Mouse (Mus musculus) stomach, postnatal 0 days (tissue): ENCODE data around the gene Tfb2m. TPM values are rescaled to one million over a fixed set of nuclear protein-coding genes. Genes with fewer than 3 reads are reported as not detected.

Experiments
- ATAC-seq: fragments of 200-750 bp; cut with Nextera tagmentation; 2 replicates; pipeline ENCODE4 v1.8.0; 2017; ENCODE audit not compliant: low FRiP score, low TSS enrichment
- DNase-seq: peaks from one replicate; pipeline ENCODE4 v3.0.0-alpha.2; 2016; ENCODE audit warnings: low spot score
- H3K27ac ChIP-seq: fragments of 300-500 bp; sonication (generic); replicated peaks from 2 replicates; pipeline ENCODE4 v1.5.1; 2014; ENCODE audit warnings: mild to moderate bottlenecking, control low read depth
- H3K27me3 ChIP-seq: fragments of 300-500 bp; sonication (generic); 2 replicates; pipeline ENCODE4 v1.6.1; 2014; ENCODE audit warnings: low read length; ENCODE audit not compliant: control insufficient read depth, insufficient read depth
- H3K36me3 ChIP-seq: fragments of 300-500 bp; sonication (generic); 2 replicates; pipeline ENCODE4 v1.6.1; 2014; ENCODE audit warnings: low read length, mixed read lengths; ENCODE audit not compliant: control insufficient read depth, insufficient read depth
- H3K4me1 ChIP-seq: fragments of 300-500 bp; sonication (generic); replicated peaks from 2 replicates; pipeline ENCODE4 v1.6.1; 2014; ENCODE audit warnings: antibody characterized with exemption; ENCODE audit not compliant: control insufficient read depth, insufficient read depth
- H3K4me2 ChIP-seq: fragments of 300-500 bp; sonication (generic); replicated peaks from 2 replicates; pipeline ENCODE4 v1.6.1; 2014; ENCODE audit warnings: low read depth, mild to moderate bottlenecking, control low read depth, moderate library complexity
- H3K4me3 ChIP-seq: fragments of 300-500 bp; sonication (generic); 2 replicates; pipeline ENCODE4 v1.5.1; 2014; ENCODE audit warnings: low read depth, low read length, control low read depth
- H3K9ac ChIP-seq: fragments of 300-500 bp; sonication (generic); 2 replicates; pipeline ENCODE4 v1.6.1; 2014; ENCODE audit warnings: mild to moderate bottlenecking, low read length, control low read depth, mixed read lengths
- H3K9me3 ChIP-seq: fragments of 300-500 bp; sonication (generic); 2 replicates; pipeline ENCODE4 v1.6.1; 2016; ENCODE audit warnings: low read length; ENCODE audit not compliant: control insufficient read depth
- CTCF ChIP-seq: IDR thresholded peaks from 2 replicates; pipeline ENCODE4 v1.5.1; 2016; ENCODE audit warnings: antibody characterized with exemption, low read depth, mild to moderate bottlenecking, moderate library complexity
- EP300 ChIP-seq: optimal IDR thresholded peaks from 2 replicates; pipeline ENCODE3; 2016; ENCODE audit warnings: antibody characterized with exemption
- WGBS: fragments of 180-500 bp; shearing (Covaris S2); extraction: QIAGEN DNeasy Blood & Tissue Kit; methylation state at CpG from one replicate; pipeline ENCODE4 v1.1.7; 2014; 5-methylcytosine and 5-hydroxymethylcytosine counted together
- polyA plus RNA-seq: library from polyadenylated mRNA; unstranded; fragments of >200 nt; fragmentation: Nextera tagmentation; extraction: Ambion mirVana; gene quantifications from 2 replicates; pipeline ENCODE4 v1.2.1, GENCODE M21; 2015

Tfb2m gene
- polyA plus RNA-seq, 1 experiment from 2014 or later, result 28.7 TPM

- DNase-seq, result peak; percentile 87
- peak; percentile 92 for ATAC-seq
- WGBS, result 6% methylated on average over 39 of the region's 39 CpGs
- peak within 1 kb of the TSS; percentile 100 for H3K4me2 ChIP-seq
- TF ChIP-seq CTCF, result peak; percentile 85
- TF ChIP-seq EP300, result no peak
- H3K27ac ChIP-seq, result peak within 1 kb of the TSS; percentile 75
- H3K9ac ChIP-seq, result peak within 1 kb of the TSS; percentile 74
- H3K9me3 ChIP-seq, result no peaks in the 10 kb centered on the region
- H3K36me3 ChIP-seq, result no peaks in the 10 kb centered on the region
- peak within 1 kb of the TSS; percentile 77 for H3K4me3 ChIP-seq
- H3K4me1 ChIP-seq, result no peaks in the 10 kb centered on the region
- H3K27me3 ChIP-seq, result no peaks in the 10 kb centered on the region
These were observed 28.2 kb downstream of the Tfb2m start, which contains the start of gene Smyd3 for GRCm38 (mm10) chr1:179517713-179518465. Gene Smyd3 (minus strand): TSS chr1:179518041.

GRCm38 (mm10) chr1:179516941-179517712 is 28.9 kb downstream of the Tfb2m start:
- DNase-seq (peak; percentile 43), ATAC-seq (peak; percentile 68)
- Histone ChIP-seq H3K27me3 (no peaks in the 10 kb centered on the region), H3K9me3 (no peaks in the 10 kb centered on the region), H3K4me2 (peak overlapping the region; percentile 100), H3K36me3 (no peaks in the 10 kb centered on the region), H3K4me1 (no peaks in the 10 kb centered on the region), H3K9ac (peak overlapping the region; percentile 74), H3K4me3 (peak overlapping the region; percentile 77), H3K27ac (peak overlapping the region; percentile 75)
- WGBS, result 1% methylated on average over 21 of the region's 21 CpGs
- TF ChIP-seq EP300 (no peak), CTCF (0 out of 2 replicates have a peak, but pooled peaks have one; percentile 0)

- ATAC-seq (no peak), DNase-seq (no peak)
- TF ChIP-seq EP300 (no peak), CTCF (no peak)
- 61% methylated on average over 7 of the region's 7 CpGs for WGBS
- no peak overlapping the region for H3K27ac ChIP-seq
- H3K9me3 ChIP-seq, result no peaks in the 10 kb centered on the region
- H3K4me3 ChIP-seq, result no peak overlapping the region
- no peak overlapping the region for H3K4me2 ChIP-seq
- no peak overlapping the region for H3K9ac ChIP-seq
- H3K27me3 ChIP-seq, result no peaks in the 10 kb centered on the region
- H3K36me3 ChIP-seq, result no peaks in the 10 kb centered on the region
- no peaks in the 10 kb centered on the region for H3K4me1 ChIP-seq
These were observed 34.2 kb downstream of the Tfb2m start for GRCm38 (mm10) chr1:179511895-179512294.

- H3K27ac ChIP-seq, result no peak overlapping the region
- no peak for TF ChIP-seq CTCF
- TF ChIP-seq EP300, result no peak
- no peak overlapping the region for H3K4me2 ChIP-seq
- H3K9ac ChIP-seq, result no peak overlapping the region
- no peaks in the 10 kb centered on the region for H3K27me3 ChIP-seq
- no peaks in the 10 kb centered on the region for H3K4me1 ChIP-seq
- 86% methylated on average over 13 of the region's 13 CpGs for WGBS
- H3K36me3 ChIP-seq, result no peaks in the 10 kb centered on the region
- H3K9me3 ChIP-seq, result no peaks in the 10 kb centered on the region
- no peak for DNase-seq
- H3K4me3 ChIP-seq, result no peak overlapping the region
- ATAC-seq, result no peak
These were observed 35.3 kb downstream of the Tfb2m start for GRCm38 (mm10) chr1:179510546-179511340.

- Histone ChIP-seq H3K9ac (no peak overlapping the region), H3K27ac (no peak overlapping the region), H3K4me1 (no peaks in the 10 kb centered on the region), H3K4me3 (no peak overlapping the region), H3K9me3 (no peaks in the 10 kb centered on the region), H3K4me2 (no peak overlapping the region), H3K36me3 (no peaks in the 10 kb centered on the region), H3K27me3 (no peaks in the 10 kb centered on the region)
- peak; percentile 79 for ATAC-seq
- WGBS, result 42% methylated on average over 9 of the region's 9 CpGs
- TF ChIP-seq EP300 (no peak), CTCF (peak; percentile 79)
- DNase-seq, result peak; percentile 30
These were observed 39.3 kb downstream of the Tfb2m start for GRCm38 (mm10) chr1:179506530-179507315.
